Mouse (Mus musculus): ENCODE measurements at regions not wholly inside any gene's neighbourhood (a gene's known extent, or its start where the extent isn't known, plus 50 kb on each side); places are given as distances from the start of the nearest gene placed in this dataset.

DNA sequence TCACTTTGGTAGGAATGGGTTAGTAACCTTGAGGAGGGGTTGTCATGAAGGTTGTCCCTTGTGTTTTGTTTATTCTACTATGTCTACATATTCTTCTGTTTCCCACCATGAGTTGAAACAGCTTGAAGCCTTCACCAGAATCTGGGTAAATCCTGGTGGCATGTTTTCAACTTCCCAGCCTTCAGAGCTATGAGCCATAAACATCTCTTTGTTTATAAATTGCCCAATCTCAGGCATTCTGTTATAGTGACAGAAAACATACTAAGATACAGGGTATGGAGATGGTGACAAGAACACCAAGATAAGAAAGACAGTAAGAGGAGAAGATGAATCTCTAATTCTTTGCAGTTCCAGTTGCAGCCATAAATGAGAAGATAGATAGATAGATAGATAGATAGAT, 396.5 kb downstream of the Tns1 start:
- no peak for DNase-seq (ENCODE audit: low read depth, low spot score)

DNA sequence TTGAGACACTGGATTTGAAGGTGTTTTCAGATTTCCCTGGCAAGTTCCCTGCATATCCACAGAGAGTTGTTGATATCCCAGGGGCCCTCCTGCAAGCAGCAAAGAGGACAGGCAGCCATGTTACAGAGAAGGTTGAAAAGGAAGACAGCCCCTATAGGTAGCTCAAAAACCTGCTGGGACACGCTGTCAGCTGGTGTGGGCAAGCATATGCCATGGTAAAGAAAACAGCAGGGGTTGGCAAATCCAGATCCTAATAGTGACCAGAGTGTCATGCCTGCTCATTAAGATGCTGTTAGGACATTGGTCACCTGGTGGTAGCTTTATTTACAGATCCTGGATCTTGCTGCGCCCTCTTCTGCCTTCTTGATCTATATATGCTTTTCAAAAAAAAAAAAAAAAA, 397.6 kb downstream of the Tns1 start:
- DNase-seq (ENCODE audit: low read depth, low spot score): no peak

GRCm38 (mm10) chr1:73725486-73725885, 398.8 kb downstream of the Tns1 start:
- DNase-seq (ENCODE audit: low read depth, low spot score): no peak

GRCm38 (mm10) chr1:73724551-73724950, 399.7 kb downstream of the Tns1 start:
- no peak for DNase-seq (ENCODE audit: low read depth, low spot score)

- DNase-seq (ENCODE audit: low read depth, low spot score): no peak
These were observed 402.6 kb downstream of the Tns1 start for GRCm38 (mm10) chr1:73721486-73722225.

DNA sequence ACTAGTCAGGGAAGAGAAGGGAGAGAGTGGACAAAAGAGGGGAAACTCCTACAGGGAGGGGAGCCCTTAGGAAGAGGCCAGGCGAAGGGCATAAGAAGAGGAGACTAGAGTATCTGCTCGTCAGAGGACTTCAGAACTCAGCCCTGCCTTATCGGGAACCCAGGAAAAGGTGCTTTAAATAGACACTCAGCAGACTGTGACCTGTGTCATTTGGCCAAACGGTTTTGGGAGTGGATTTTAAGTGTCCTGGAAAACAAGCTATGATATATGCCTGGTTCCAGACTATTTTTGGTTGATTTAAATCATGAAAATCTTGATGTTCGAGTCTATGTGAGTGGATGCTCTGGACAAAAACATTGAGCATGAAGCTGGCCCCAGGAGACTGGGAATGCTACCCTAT, 405.8 kb downstream of the Tns1 start:
- DNase-seq (ENCODE audit: low read depth, low spot score): no peak

GRCm38 (mm10) chr1:73717401-73717800, 406.8 kb downstream of the Tns1 start:
- DNase-seq (ENCODE audit: low read depth, low spot score): no peak

GRCm38 (mm10) chr1:73716901-73717300, 407.3 kb downstream of the Tns1 start:
- no peak for DNase-seq (ENCODE audit: low read depth, low spot score)

GRCm38 (mm10) chr1:73715571-73715970, 408.7 kb downstream of the Tns1 start:
- no peak for DNase-seq (ENCODE audit: low read depth, low spot score)

- no peak for DNase-seq (ENCODE audit: low read depth, low spot score)
These were observed 421.8 kb downstream of the Tns1 start for GRCm38 (mm10) chr1:73702428-73702842.

GRCm38 (mm10) chr1:73693537-73693936, 430.7 kb downstream of the Tns1 start:
- no peak for DNase-seq (ENCODE audit: low read depth, low spot score)

GRCm38 (mm10) chr1:73685734-73686133, 438.5 kb downstream of the Tns1 start:
- no peak for DNase-seq (ENCODE audit: low read depth, low spot score)

GRCm38 (mm10) chr1:73685066-73685465, 439.2 kb downstream of the Tns1 start:
- no peak for DNase-seq (ENCODE audit: low read depth, low spot score)

DNA sequence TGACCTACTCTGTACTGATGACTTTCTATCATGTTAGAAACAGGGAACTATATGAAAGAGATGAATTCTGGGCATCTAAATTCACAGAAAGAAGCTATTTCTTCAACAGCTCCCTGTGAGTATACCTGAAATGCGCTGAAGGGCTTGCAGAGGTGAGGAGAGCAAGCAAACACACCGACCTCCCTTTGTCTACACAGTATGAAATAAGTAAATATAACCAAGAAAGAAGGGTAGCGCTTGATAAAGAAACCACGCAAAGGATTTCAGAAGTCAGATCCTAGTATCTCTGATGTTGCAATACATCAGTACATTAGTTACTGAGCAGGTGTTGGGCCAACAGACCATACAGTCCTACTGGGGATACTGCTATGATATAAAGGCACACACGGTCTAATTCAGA, 440.1 kb downstream of the Tns1 start:
- DNase-seq (ENCODE audit: low read depth, low spot score): no peak

DNA sequence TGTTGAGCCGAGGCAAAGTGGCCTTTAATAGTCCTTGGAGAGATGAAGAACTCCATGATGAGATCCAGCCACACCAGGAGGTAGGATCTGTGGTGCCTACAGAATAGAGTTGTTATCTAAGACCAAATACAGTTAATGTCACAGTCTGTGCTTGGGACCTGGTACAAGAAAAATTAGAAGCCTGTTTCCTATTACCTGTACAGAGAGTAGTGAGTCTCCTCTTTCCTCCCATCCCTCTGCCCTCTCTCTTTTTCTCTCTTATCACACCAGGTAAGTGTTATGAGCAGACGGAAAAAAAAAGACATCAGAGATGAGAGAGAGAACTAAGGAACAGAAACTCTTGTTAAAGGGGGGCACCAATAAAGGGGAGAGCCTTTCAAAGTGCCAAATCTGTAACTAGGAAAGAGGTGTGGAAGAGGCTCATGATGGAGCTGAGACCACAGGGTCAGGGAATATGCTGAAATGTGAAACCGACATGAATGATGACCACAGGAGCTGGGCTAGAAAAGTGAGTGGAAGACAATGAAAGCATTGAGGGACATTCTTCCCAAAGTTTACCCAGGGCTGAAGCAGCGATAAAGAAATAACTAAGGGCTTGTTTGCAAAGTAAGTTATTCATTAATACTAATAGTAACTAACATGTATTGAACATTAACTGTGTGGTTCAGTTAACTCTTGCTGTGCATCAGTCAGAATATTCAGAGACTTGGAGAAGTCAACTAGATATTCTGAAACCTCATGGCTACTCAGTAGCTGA, 440.9 kb downstream of the Tns1 start:
- DNase-seq (ENCODE audit: low read depth, low spot score): no peak

DNA sequence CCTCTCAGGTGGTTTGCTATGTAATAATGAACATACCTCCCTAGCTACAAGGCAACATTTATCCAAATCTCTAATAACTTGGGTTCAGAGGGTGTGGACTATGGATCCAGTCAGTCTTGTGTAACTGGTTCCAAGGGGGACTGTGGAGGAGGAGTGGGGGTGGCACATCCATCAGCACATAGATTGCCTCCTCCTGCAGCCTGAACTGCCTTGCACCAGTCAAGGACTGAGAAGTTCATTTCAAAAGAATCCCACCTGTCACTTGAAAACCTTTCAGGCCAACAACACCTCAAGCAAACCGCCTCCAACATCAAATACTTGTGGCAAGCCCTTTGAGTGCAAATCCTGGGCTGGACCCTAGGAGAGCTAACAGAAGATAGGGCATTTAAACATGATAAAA, 442.6 kb downstream of the Tns1 start:
- DNase-seq (ENCODE audit: low read depth, low spot score): no peak

GRCm38 (mm10) chr1:73680829-73681228, 443.4 kb downstream of the Tns1 start:
- DNase-seq (ENCODE audit: low read depth, low spot score): no peak

DNA sequence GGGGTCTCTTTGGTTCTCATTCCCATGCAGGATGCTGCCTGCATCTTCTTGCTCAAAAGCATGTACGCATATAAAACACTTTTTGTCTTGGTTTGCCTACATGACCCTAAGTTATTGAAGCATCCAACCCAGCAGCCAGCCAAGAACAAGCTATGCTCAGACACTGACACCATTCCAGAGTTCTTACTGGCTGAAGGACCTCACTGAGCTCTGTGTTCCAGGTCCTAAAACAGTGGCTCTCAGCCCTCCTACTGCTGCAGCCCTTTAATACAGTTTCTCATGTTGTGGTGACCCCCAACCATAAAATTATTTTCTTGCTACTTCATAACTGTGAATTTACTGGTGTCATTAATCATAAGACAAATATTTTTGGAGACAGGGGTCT, 450.4 kb downstream of the Tns1 start:
- no peak for DNase-seq (ENCODE audit: low read depth, low spot score)

DNA sequence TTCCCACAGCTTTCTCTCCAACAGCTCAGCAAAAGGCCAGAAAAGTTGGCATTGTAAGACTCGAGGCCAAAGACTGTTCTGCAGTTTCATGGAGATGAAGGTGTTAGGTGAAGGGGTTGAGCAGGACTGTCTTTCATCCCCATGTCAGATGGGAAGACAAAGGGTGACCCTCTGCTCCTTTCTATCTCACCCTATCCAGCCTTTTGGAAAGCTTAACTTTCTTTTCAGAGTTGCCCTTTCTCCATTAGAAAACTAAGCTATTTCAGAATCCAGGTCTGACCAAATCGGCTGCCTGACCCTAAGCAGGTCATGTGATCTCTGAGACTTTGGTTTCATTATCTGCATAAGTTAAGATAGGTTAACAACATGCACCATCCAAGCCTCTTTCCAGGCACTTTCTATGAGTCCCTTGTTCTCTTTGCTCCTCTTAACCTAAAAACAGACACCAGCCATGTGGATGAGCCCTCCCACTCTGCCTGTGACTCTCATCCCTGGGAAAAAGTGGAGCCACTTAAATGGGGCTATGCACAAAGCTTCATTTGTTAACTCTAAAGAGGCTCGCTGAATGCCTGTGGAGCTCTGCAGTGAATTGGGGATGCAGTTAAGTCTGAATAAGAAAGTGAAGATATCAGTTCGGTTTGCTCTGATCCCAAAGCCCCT, 450.9 kb downstream of the Tns1 start:
- DNase-seq (ENCODE audit: low read depth, low spot score): no peak

DNA sequence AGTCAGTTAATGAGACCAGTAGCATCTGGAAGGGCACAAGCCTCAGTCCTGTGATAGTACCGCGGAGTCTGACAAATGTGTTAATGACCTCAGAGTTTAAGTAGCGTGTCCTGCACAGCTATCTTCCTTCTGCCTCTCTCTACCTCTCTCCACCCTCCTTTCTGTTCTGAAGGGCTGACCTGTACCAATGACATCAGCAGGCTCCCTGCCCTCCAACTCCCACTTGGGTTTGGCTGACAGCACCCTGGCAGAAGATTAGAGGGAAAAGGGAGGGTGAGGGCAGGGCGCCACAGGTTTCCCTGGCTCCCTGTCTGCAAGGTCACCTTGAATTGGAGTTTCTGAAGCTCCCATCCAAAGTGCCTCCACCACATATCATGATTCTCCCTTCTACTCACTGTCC, 452.0 kb downstream of the Tns1 start:
- DNase-seq (ENCODE audit: low read depth, low spot score): no peak

- DNase-seq (ENCODE audit: low read depth, low spot score): no peak
These were observed 455.6 kb downstream of the Tns1 start for GRCm38 (mm10) chr1:73668691-73669090.

DNA sequence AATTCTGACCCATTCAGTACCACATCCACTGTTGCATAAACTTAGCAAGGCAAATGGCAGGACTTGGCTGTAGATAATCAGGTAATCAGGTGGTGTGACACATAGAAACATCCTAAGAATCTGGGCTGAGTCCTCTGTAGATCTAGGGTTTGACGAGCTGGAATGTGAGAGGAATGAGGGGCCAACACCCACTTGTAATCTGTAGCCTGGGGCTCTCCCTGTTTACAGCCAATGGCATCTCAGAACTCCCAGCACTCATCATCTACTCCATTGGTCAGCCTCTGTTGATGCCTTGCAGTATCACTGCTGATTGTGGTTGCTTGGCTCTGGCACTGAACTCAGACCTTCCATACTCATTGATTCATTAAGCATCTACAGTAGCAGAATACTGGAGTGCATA, 460.7 kb downstream of the Tns1 start:
- no peak for DNase-seq (ENCODE audit: low read depth, low spot score)

GRCm38 (mm10) chr1:73645011-73645410, 479.2 kb downstream of the Tns1 start:
- DNase-seq (ENCODE audit: low read depth, low spot score): no peak

Measured in A20 (cell line).